Mouse (Mus musculus) G1E (cell line): Measurements from ENCODE around the gene Olfr315. TPM values are rescaled to one million over a fixed set of nuclear protein-coding genes. Genes with fewer than 3 reads are reported as not detected.
"Not testable (repeated sequence)": the region's sequence is repeated elsewhere in the genome, so short reads cannot be mapped to it uniquely, and the experiment has no call there.

Experiments
- ATAC-seq: 2 replicates; pipeline ENCODE4 v1.8.0; 2016; ENCODE audit warnings: mild to moderate bottlenecking; ENCODE audit not compliant: insufficient number of reproducible peaks, poor library complexity, low FRiP score, severe bottlenecking; ENCODE audit errors: extremely low read depth
- DNase-seq: peaks from one replicate; pipeline ENCODE4 v3.0.0; 2012; ENCODE audit warnings: low spot score
- H3K27me3 ChIP-seq: 2 replicates; pipeline ENCODE4 v1.6.1; 2012; ENCODE audit warnings: mild to moderate bottlenecking, low read length, inconsistent platforms; ENCODE audit not compliant: insufficient read depth
- H3K36me3 ChIP-seq: replicated peaks from 2 replicates; pipeline ENCODE3; 2012; ENCODE audit warnings: mild to moderate bottlenecking, inconsistent platforms
- H3K4me1 ChIP-seq: 2 replicates; pipeline ENCODE4 v1.6.1; 2012; ENCODE audit warnings: low read depth, low read length, inconsistent platforms, mixed read lengths; ENCODE audit not compliant: insufficient read depth
- H3K4me3 ChIP-seq: 2 replicates; pipeline ENCODE4 v1.5.1; 2012; ENCODE audit warnings: low read depth, mild to moderate bottlenecking, inconsistent platforms, low read length, moderate library complexity, mixed read lengths
- H3K9me3 ChIP-seq: replicated peaks from 2 replicates; pipeline ENCODE4 v1.6.1; 2012; ENCODE audit warnings: inconsistent platforms
- CTCF ChIP-seq: IDR thresholded peaks from 2 replicates; pipeline ENCODE4 v1.5.1; 2012; ENCODE audit warnings: low read depth, low read length, inconsistent platforms, mixed read lengths
- GATA1 ChIP-seq: IDR thresholded peaks from 2 replicates; pipeline ENCODE4 v1.6.1; 2012; ENCODE audit warnings: borderline replicate concordance, low read length, inconsistent platforms, mixed read lengths
- GATA2 ChIP-seq: IDR thresholded peaks from 2 replicates; pipeline ENCODE4 v1.6.1; 2012; ENCODE audit warnings: low read depth, low read length, inconsistent platforms, borderline replicate concordance
- POLR2AphosphoS5 ChIP-seq: IDR thresholded peaks from 2 replicates; pipeline ENCODE4 v1.6.1; 2012; ENCODE audit warnings: low read depth, low read length, inconsistent platforms; ENCODE audit not compliant: insufficient replicate concordance
- TAL1 ChIP-seq: conservative IDR thresholded peaks from 2 replicates; pipeline ENCODE4 v1.6.1; 2012; ENCODE audit warnings: low read depth, low read length, inconsistent platforms, mixed read lengths
- polyA plus RNA-seq: library from polyadenylated mRNA; stranded (reverse); fragments of >175 nt; gene quantifications from 2 replicates; pipeline ENCODE4 v1.2.3, GENCODE M21; 2012
- total RNA-seq, 2 experiments: library from RNA; stranded (forward) in 1 of 2; stranded (reverse) in 1 of 2; fragments of 200-1000 nt in 1 of 2; fragments of >200 nt in 1 of 2; fragmentation: Nextera tagmentation in 1 of 2; gene quantifications; 2 replicates each; pipeline ENCODE4 v1.2.3; 2014 to 2017

Gene Olfr315
- not detected in 2 replicates for total RNA-seq (2014; fragmentation: Nextera tagmentation)
- total RNA-seq (2017), result not detected in 2 replicates
- not detected in 2 replicates for polyA plus RNA-seq

- H3K9me3 ChIP-seq, result no peaks in the 10 kb centered on the region
- H3K36me3 ChIP-seq, result no peaks in the 10 kb centered on the region
- H3K4me3 ChIP-seq, result no peak within 1 kb of the TSS
- H3K4me1 ChIP-seq, result no peaks in the 10 kb centered on the region
- no peak for ATAC-seq
- DNase-seq, result no peak
- TF ChIP-seq TAL1, result no peak
- TF ChIP-seq GATA1, result no peak
- TF ChIP-seq GATA2, result no peak
- no peak for TF ChIP-seq CTCF
- TF ChIP-seq POLR2AphosphoS5, result no peak
- peaks cover 2% of the 10 kb centered on the region; the same call in 1 of the 2 replicates for H3K27me3 ChIP-seq
These were observed at the start of gene Olfr315 for GRCm38 (mm10) chr11:58772888-58773287. TSS of gene Olfr315 (plus strand) at chr11:58773188.

GRCm38 (mm10) chr11:58723914-58724313 is 49.1 kb upstream of the Olfr315 start, which contains the start of gene Olfr318:
TSS of gene Olfr318 (minus strand) at chr11:58724014.
- ATAC-seq (no peak), DNase-seq (no peak)
- no peaks in the 10 kb centered on the region for H3K36me3 ChIP-seq
- H3K4me1 ChIP-seq, result no peaks in the 10 kb centered on the region
- no peaks in the 10 kb centered on the region for H3K27me3 ChIP-seq
- H3K4me3 ChIP-seq, result no peak within 1 kb of the TSS
- no peaks in the 10 kb centered on the region for H3K9me3 ChIP-seq
- TF ChIP-seq CTCF (no peak), TAL1 (no peak), GATA1 (no peak), POLR2AphosphoS5 (no peak), GATA2 (no peak)

GRCm38 (mm10) chr11:58727896-58728650 is 44.9 kb upstream of the Olfr315 start:
- not testable (repeated sequence) for DNase-seq, H3K27me3 ChIP-seq, H3K9me3 ChIP-seq, H3K4me1 ChIP-seq, H3K36me3 ChIP-seq, H3K4me3 ChIP-seq, ATAC-seq

GRCm38 (mm10) chr11:58733372-58733771 is 39.6 kb upstream of the Olfr315 start:
- no peak overlapping the region for H3K4me3 ChIP-seq
- TF ChIP-seq GATA2, result no peak
- H3K27me3 ChIP-seq, result peaks cover 4% of the 10 kb centered on the region; the same call in 1 of the 2 replicates
- no peaks in the 10 kb centered on the region for H3K9me3 ChIP-seq
- DNase-seq (no peak), ATAC-seq (no peak)
- H3K4me1 ChIP-seq, result no peaks in the 10 kb centered on the region
- H3K36me3 ChIP-seq, result no peaks in the 10 kb centered on the region

- TF ChIP-seq POLR2AphosphoS5, result no peak
- TF ChIP-seq GATA2, result no peak
- TF ChIP-seq CTCF, result no peak
- no peak for TF ChIP-seq GATA1
- no peak for TF ChIP-seq TAL1
- Histone ChIP-seq H3K9me3 (no peaks in the 10 kb centered on the region), H3K4me1 (no peaks in the 10 kb centered on the region), H3K27me3 (0 out of 2 replicates have a peak, but pooled peaks cover 3% of the 10 kb centered on the region), H3K4me3 (no peak within 1 kb of the TSS), H3K36me3 (no peaks in the 10 kb centered on the region)
- ATAC-seq (no peak), DNase-seq (no peak)
These were observed 34.2 kb upstream of the Olfr315 start, which contains the start of gene Olfr317 for GRCm38 (mm10) chr11:58738792-58739262. TSS of gene Olfr317 (minus strand) at chr11:58739212.

GRCm38 (mm10) chr11:58751096-58751495 is 21.9 kb upstream of the Olfr315 start:
- DNase-seq, H3K9me3 ChIP-seq, ATAC-seq, H3K27me3 ChIP-seq, H3K4me3 ChIP-seq, H3K4me1 ChIP-seq, H3K36me3 ChIP-seq: not testable (repeated sequence)

GRCm38 (mm10) chr11:58752434-58752833 is 20.6 kb upstream of the Olfr315 start, which contains the start of gene Olfr316:
TSS of gene Olfr316 (plus strand) at chr11:58752734.
- TF ChIP-seq GATA1 (no peak), GATA2 (no peak), CTCF (no peak), TAL1 (no peak), POLR2AphosphoS5 (no peak)
- DNase-seq (no peak), ATAC-seq (no peak)
- H3K9me3 ChIP-seq, result no peaks in the 10 kb centered on the region
- no peaks in the 10 kb centered on the region for H3K36me3 ChIP-seq
- H3K27me3 ChIP-seq, result no peaks in the 10 kb centered on the region
- H3K4me1 ChIP-seq, result no peaks in the 10 kb centered on the region
- H3K4me3 ChIP-seq, result no peak within 1 kb of the TSS
